Mouse (Mus musculus) embryonic facial prominence, embryonic 11.5 days (tissue): ENCODE measurements around the gene Gm11042. TPM values are rescaled to one million over a fixed set of nuclear protein-coding genes. Genes with fewer than 3 reads are reported as not detected.

ENCODE experiments used
- ATAC-seq: fragments of 200-750 bp; cut with Nextera tagmentation; replicated peaks from 2 replicates; pipeline ENCODE4 v1.8.0; 2017; ENCODE audit warnings: low read depth; ENCODE audit not compliant: insufficient number of reproducible peaks, low FRiP score, low TSS enrichment
- DNase-seq: peaks from one replicate; pipeline ENCODE4 v3.0.0-alpha.2; 2015; ENCODE audit warnings: low spot score
- H3K27ac ChIP-seq: fragments of 300-500 bp; sonication (generic); replicated peaks from 2 replicates; pipeline ENCODE4 v1.5.1; 2014; ENCODE audit warnings: mild to moderate bottlenecking, low read depth, low read length, control low read depth
- H3K27me3 ChIP-seq: fragments of 300-500 bp; sonication (generic); 2 replicates; pipeline ENCODE4 v1.6.1; 2014; ENCODE audit warnings: mild to moderate bottlenecking, low read length, moderate library complexity, mixed read lengths; ENCODE audit not compliant: control insufficient read depth, insufficient read depth
- H3K36me3 ChIP-seq: fragments of 300-500 bp; sonication (generic); replicated peaks from 2 replicates; pipeline ENCODE4 v1.6.1; 2014; ENCODE audit warnings: low read depth, mild to moderate bottlenecking, low read length, moderate library complexity, mixed read lengths; ENCODE audit not compliant: control insufficient read depth, insufficient read depth
- H3K4me1 ChIP-seq: fragments of 300-500 bp; sonication (generic); 2 replicates; pipeline ENCODE4 v1.6.1; 2014; ENCODE audit warnings: low read length, mixed read lengths; ENCODE audit not compliant: control insufficient read depth, insufficient read depth
- H3K4me2 ChIP-seq: fragments of 300-500 bp; sonication (generic); 2 replicates; pipeline ENCODE4 v1.6.1; 2014; ENCODE audit warnings: low read depth, mild to moderate bottlenecking, control low read depth, low read length, moderate library complexity
- H3K4me3 ChIP-seq: fragments of 300-500 bp; sonication (generic); 2 replicates; pipeline ENCODE4 v1.5.1; 2014; ENCODE audit warnings: low read depth, low read length, control low read depth
- H3K9ac ChIP-seq: fragments of 300-500 bp; sonication (generic); replicated peaks from 2 replicates; pipeline ENCODE4 v1.6.1; 2014; ENCODE audit warnings: mild to moderate bottlenecking, control low read depth, low read length
- H3K9me3 ChIP-seq: fragments of 300-500 bp; sonication (generic); replicated peaks from 2 replicates; pipeline ENCODE4 v1.6.1; 2016; ENCODE audit warnings: mild to moderate bottlenecking, low read length, inconsistent platforms, mixed read lengths; ENCODE audit not compliant: control insufficient read depth
- WGBS: fragments of 180-500 bp; shearing (Covaris S2); extraction: QIAGEN DNeasy Blood & Tissue Kit; methylation state at CpG from one replicate; pipeline ENCODE4 v1.1.7; 2014; 5-methylcytosine and 5-hydroxymethylcytosine counted together
- polyA plus RNA-seq: library from polyadenylated mRNA; unstranded; fragments of >200 nt; fragmentation: Nextera tagmentation; extraction: Ambion mirVana; gene quantifications from 2 replicates; pipeline ENCODE4 v1.2.1, GENCODE M21; 2014

The Gm11042 gene
- polyA plus RNA-seq, 1 experiment from 2014 or later: not detected

DNA sequence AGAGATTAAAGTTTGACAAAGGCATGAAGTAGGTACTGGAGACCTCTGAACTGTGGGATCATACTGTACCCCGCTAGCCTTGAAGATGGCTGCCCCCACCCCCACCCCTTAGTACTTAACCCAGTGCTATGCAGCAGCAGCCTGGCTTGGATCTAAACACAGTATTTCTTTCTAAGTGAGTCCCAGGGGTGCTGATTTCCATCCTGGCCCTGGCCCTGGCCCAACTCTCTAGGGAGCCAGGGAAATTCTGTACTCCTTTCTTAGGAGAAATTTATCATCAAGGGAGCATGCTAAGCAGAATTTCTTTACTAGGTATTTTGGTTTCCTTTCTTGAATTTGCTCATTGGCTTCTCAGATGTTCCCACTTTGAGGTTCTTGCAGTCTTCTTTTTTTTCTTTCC, 33.3 kb downstream of the Gm11042 start:
- ATAC-seq (no peak), DNase-seq (no peak)
- Histone ChIP-seq H3K27me3 (peaks cover 7% of the 10 kb centered on the region; the same call in 1 of the 2 replicates), H3K27ac (no peak overlapping the region), H3K9me3 (no peaks in the 10 kb centered on the region), H3K36me3 (no peaks in the 10 kb centered on the region), H3K4me3 (no peak overlapping the region), H3K4me1 (no peaks in the 10 kb centered on the region), H3K9ac (no peak overlapping the region), H3K4me2 (no peak overlapping the region)
- WGBS: 89% methylated on average over 1 of the region's 1 CpGs

DNA sequence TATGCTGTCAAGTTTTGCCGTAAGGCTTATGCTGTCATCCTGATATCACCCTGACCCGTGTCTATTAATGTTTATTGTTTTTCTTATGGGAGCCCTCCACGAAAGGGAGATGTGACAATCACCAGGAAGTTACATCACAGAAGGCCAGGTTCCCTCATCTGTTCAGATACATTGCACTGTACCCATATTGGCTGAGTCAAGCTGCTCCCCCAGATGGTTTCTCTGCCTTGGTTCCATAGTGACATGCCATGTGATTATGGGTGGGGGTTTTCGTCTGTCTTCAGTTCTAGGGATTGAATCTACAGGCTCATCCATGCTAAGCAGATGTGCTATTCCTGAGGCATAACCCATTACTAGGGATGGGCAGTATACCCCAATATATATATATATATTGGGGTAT, 34.8 kb downstream of the Gm11042 start:
- no peak overlapping the region for H3K9ac ChIP-seq
- no peak overlapping the region for H3K27ac ChIP-seq
- WGBS: 82% methylated on average over 4 of the region's 4 CpGs
- no peak overlapping the region for H3K4me3 ChIP-seq
- no peaks in the 10 kb centered on the region for H3K4me1 ChIP-seq
- no peak for ATAC-seq
- H3K27me3 ChIP-seq: peaks cover 7% of the 10 kb centered on the region; the same call in 1 of the 2 replicates
- H3K9me3 ChIP-seq: no peaks in the 10 kb centered on the region
- no peak for DNase-seq
- no peaks in the 10 kb centered on the region for H3K36me3 ChIP-seq
- no peak overlapping the region for H3K4me2 ChIP-seq

- Histone ChIP-seq H3K9ac (no peak overlapping the region), H3K27ac (no peak overlapping the region), H3K27me3 (no peaks in the 10 kb centered on the region), H3K4me1 (no peaks in the 10 kb centered on the region), H3K9me3 (no peaks in the 10 kb centered on the region), H3K4me3 (no peak overlapping the region), H3K4me2 (no peak overlapping the region), H3K36me3 (no peaks in the 10 kb centered on the region)
- WGBS: 86% methylated on average over 5 of the region's 5 CpGs
- ATAC-seq (no peak), DNase-seq (no peak)
Measured at GRCm38 (mm10) chr12:74277265-74277664, 38.9 kb downstream of the Gm11042 start.

DNA sequence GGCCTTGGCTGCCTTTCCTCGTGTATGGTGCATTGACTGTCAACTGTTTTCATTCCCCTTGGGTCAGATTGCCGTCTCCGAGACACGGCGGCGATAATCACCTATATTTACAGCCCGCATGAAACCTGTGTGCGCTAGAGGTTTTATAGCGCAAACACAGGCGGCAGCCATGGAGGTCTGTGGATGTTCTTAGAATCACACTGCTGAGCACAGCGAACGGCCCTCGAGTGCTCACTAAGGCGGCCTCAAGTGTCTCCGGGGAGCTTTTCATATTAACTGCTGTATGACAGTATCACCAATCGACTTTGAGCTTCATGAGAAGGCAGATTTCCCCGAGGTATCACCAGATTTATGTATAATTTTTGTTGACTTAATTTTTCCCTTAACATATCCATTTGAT, 43.6 kb downstream of the Gm11042 start:
- Histone ChIP-seq H3K36me3 (no peaks in the 10 kb centered on the region), H3K27me3 (no peaks in the 10 kb centered on the region), H3K9me3 (no peaks in the 10 kb centered on the region), H3K4me3 (no peak overlapping the region), H3K27ac (no peak overlapping the region), H3K4me2 (no peak overlapping the region), H3K4me1 (no peaks in the 10 kb centered on the region), H3K9ac (no peak overlapping the region)
- 91% methylated on average over 17 of the region's 17 CpGs for WGBS
- no peak for ATAC-seq
- DNase-seq: no peak

GRCm38 (mm10) chr12:74268644-74269285, 47.4 kb downstream of the Gm11042 start:
- Histone ChIP-seq H3K4me3 (no peak overlapping the region), H3K9me3 (no peaks in the 10 kb centered on the region), H3K27ac (no peak overlapping the region), H3K9ac (no peak overlapping the region), H3K27me3 (no peaks in the 10 kb centered on the region), H3K4me2 (no peak overlapping the region), H3K36me3 (no peaks in the 10 kb centered on the region), H3K4me1 (no peaks in the 10 kb centered on the region)
- ATAC-seq (no peak), DNase-seq (no peak)
- 82% methylated on average over 15 of the region's 15 CpGs for WGBS

- Histone ChIP-seq H3K4me1 (no peaks in the 10 kb centered on the region), H3K4me3 (no peak overlapping the region), H3K36me3 (no peaks in the 10 kb centered on the region), H3K9ac (no peak overlapping the region), H3K9me3 (no peaks in the 10 kb centered on the region), H3K27ac (no peak overlapping the region), H3K27me3 (no peaks in the 10 kb centered on the region), H3K4me2 (no peak overlapping the region)
- DNase-seq: no peak
- ATAC-seq: no peak
- WGBS: 90% methylated on average over 4 of the region's 4 CpGs
Measured at GRCm38 (mm10) chr12:74267049-74267448, 49.1 kb downstream of the Gm11042 start.
